Mouse (Mus musculus) layer of hippocampus, adult 18-20 months (tissue): Measurements from ENCODE around the gene Baiap3. TPM values are rescaled to one million over a fixed set of nuclear protein-coding genes. Genes with fewer than 3 reads are reported as not detected.
A peak's percentile ranks its signal among the peaks of the same experiment; 100 is the strongest.
"Not testable (repeated sequence)": the region's sequence is repeated elsewhere in the genome, so short reads cannot be mapped to it uniquely, and the experiment has no call there.

Experiments used
- DNase-seq, 2 experiments: peaks; one replicate each; pipeline ENCODE4 v3.0.0; 2022; ENCODE audit warnings: low spot score in 2 of 2
- total RNA-seq, 2 experiments: library from RNA; stranded (reverse); gene quantifications; 2 replicates each; pipeline ENCODE4 v1.2.3; 2021

The Baiap3 gene
- total RNA-seq, 2 experiments from 2014 or later, result 5.8 to 7.8 TPM

DNA sequence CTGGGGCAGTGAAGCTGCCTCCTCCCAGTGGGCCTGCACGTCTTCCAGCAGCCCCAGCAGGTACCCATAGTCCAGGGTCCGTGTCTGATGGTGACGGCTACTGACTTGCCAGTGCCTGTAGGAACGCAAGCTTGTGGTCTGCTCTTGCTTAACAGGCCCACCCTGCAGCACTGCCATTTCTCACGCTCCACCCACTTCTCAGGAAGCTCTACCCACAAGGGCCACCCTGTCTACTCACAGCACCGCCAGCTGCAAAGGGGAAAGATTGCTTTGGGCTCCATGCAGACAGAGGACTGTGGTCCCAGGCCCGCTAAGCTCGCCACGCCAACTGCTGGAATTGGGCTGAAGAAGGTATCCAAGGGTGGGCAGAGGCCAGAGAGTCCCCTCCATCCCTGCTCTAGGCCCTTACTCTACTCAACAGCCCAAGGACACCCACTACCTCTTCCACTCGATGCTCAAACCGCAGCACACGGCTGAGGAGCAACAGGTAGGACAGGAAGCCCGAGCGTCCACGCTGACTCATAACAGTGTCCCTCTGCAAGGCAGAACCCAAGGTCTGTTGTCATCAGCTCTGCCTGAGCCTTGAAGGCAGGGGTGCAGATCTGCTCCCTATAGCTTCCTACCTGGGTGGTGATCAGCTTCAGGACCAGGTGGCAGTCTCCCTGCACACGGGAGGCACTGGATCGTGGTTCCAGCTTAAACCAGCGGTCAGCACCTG, 8.0 kb downstream of the Baiap3 start:
- no peak for DNase-seq

DNA sequence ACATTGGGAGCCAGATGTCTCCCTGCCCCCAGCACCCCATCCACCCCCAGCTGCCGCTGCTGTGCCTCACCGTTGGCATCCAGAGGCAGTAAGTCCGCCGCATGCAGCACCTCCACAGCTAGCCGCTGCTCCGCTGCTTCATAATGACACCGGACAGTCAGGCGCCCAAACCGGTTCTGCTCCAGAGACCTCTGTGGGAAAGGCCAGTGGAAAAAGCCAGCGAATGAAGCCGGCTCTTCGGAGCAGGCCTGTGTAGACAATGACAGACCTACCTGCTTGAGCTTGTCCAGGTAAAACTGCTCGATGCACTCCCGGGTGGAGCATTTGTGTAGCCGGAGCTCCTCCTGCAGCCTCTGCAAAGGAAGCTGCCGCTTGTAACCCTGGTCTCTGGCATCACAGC, 11.9 kb downstream of the Baiap3 start:
- DNase-seq, result no peak

DNA sequence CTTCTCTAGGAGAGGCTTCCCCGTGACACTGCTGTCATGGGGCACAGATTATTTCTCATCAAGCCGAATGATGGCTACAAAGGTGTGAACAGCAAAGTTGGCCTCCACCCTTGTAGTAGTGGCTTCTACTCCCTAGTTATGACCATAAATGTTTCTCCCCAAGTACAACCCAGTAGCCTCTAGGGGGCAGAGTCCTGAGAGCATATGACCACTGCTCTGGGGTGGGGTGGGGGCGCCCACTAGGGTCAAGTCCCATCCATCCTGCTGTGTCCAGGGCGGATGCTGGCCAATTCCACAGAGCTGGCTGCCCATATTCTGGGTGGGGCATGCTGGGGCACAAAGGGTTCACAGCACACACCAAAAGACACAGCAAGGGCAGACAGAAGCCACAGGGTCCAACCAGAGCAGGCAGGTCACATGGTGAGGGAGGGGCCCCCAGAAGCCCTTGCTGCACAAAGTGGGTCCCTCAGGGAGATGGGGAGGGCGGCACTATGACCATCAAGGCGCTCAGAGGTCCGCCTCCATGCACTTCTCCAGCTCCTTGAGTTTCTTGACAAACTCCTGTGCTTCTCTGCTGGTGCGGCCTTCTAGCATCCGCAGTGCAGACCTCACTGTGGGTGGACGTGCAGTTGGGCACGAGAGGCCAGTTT, 12.9 kb downstream of the Baiap3 start:
- DNase-seq, result no peak

DNA sequence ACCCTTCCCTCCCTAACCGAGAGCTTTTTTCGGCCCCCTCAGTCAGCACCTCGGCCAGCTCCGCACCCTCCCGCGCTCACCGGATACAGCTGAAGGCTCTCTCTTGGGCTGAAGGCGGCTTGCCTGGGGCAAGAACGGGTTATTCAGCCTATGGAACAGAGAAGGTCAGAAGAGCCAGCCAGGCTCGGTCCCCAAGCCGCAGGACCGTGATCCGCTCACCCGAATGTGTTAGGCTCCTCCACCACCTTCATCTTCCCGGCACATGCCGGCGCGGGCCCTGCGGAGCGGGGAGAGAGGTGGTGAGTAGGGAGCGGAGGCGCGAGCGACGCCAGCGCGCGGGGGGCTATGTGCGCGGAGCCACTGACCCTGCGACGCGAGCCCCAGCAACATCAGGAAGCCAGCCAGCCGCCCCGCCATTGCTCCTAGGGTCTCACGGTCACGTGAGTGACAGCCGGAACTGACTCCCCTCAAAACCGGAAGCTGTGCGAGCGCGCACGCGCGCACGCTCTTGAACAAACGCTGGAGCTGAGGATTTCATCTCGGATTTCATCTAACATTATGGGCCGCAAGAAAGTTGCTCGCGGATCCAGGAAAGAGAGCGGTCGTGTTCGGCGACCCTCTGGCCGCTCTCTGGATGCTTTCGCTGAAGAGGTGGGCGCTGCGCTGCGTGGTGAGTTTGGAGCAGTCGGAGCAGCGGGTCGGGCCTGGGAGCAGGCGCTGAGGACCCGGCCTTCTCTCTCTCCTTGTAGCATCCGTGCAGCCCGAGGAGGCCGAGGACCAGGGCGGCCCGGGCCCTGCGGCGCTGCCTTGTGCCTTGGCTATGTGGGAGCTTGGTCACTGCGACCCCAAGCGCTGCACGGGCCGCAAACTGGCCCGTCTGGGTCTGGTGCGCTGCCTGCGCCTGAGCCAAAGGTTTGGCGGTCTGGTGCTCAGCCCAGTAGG, 16.2 kb downstream of the Baiap3 start, which contains the start of the genes Gnptg and Tsr3:
Gene Gnptg, minus strand, starts transcription at position 430 of the 942 bp plus-strand sequence.
Gene Tsr3, plus strand, starts transcription at position 476 of the 942 bp plus-strand sequence.
- peak; percentile 77 to 88 for DNase-seq

DNA sequence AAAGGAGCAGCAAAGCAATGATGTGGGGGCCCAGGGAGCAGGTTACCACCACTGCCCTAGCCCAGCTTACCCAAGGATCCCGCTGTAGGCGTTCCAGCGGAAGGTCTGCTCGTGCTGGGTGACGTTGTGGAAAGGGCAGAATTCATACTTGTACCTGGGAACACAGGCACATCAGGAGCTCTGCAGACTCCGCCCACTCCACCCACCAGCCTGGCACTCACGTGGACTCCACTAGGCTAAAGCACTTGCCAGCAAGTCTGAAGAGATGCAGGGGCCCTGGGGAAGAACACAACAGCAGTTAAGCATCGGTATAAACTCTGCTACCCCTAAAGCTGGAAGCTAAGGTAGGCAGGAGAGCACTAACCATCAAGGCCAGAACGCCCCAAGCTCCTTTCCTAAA, 20.5 kb downstream of the Baiap3 start:
- no peak for DNase-seq

DNA sequence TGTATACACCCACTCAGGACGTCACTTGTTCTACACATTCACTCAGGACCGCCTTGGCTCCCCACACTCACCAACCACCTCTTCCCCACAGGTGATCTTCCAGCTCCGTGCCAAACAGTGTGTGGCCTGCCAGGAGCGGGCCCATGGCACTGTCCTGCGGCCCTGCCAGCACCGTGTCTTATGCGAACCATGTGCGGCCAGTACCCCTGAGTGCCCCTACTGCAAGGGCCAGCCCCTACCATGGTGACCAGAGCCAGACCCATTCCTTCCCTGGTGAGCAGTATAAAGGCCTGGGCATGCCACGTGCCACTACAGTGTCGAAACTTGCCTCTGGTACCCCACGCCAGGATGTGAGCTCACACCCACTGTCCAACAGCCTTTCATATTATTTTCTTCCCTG, 24.5 kb downstream of the Baiap3 start:
- not testable (repeated sequence) for DNase-seq

DNA sequence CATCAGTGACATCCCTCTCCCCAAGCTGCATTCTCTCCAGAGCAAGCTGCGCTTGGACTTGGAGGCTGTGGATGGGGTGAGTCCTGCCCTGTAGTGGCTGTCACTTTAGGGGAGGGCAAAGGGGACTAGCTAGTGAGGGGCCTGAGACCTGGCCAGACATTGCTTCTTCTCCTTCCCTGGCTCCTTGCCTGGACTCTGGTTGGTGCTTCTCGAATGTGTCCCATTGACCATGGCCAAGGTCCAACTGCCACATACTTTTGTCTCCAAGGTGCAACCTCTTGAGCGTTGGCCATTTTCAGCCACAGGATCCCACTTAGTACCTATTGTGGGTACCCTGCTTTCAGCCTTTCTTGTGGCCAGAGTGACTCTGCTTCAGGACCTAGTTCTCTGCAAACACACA, 25.5 kb downstream of the Baiap3 start:
- DNase-seq, result no peak

DNA sequence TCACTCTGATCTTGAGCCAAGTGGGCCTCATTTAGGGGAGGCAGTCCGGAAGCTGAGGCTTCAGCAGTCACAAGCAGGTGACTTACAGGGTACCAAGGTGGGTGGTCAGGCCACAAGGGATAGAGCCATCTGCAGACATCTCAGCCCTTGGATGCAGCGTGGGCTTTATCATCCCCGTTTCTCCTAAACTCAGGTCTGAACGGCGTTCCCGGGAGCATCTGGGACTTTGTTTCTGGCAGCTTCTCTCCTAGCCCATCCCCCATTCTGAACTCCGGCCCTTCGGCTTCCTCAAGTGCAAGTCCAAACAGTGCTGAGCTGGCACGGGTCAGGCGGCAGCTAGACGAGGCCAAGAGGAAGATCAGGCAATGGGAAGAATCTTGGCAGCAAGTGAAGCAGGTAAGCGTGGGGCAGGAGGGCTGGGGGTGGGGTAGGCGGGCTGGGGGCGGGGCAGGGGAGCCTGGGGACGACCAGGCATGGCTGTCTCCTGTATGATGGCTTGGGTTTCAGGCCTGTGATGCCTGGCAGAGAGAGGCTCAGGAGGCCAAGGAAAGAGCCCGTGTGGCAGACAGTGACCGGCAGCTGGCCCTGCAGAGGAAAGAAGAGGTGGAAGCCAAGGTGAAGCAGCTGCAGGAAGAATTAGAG, 26.0 kb downstream of the Baiap3 start:
- not testable (repeated sequence) for DNase-seq

DNA sequence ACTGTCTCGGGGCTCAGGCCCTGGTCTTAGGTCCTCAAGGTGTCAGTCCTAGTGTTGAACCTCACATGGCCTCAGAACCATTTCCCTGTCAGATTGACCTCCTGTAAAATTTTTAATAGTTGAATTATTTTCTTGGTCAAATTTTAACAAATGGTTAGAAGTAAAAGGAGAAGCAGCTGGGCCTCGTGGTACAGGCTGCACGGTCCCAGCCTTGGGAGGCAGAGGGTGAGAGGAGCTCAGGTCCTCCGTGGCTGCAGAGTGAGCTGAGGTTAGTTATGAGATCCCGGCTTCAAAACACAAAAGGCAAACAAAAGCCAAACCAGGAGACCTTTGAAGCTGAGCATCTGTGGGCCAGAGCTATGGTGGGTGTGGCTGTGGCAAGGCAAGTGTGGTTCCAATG, 28.2 kb downstream of the Baiap3 start:
- DNase-seq, result no peak

DNA sequence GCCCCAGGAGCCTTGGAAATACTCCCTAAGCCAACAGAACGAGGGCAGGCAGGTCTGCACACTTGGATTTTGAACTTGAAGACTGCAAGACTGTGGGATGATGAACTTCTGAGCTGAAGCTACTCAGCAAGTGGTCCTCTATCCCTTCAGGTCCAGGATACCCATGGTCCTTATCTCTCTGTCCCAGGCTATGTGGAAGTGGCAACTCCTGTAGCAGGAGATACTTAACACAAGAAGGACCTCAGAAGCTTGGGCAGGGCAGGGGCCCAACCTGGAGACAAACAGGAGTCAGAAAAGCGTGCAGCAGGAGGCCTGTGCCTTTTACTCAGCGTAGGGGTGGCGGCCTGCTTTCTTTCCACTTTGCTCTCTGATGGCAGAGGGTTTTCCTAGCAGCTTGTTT, 30.5 kb downstream of the Baiap3 start:
- DNase-seq, result no peak

DNA sequence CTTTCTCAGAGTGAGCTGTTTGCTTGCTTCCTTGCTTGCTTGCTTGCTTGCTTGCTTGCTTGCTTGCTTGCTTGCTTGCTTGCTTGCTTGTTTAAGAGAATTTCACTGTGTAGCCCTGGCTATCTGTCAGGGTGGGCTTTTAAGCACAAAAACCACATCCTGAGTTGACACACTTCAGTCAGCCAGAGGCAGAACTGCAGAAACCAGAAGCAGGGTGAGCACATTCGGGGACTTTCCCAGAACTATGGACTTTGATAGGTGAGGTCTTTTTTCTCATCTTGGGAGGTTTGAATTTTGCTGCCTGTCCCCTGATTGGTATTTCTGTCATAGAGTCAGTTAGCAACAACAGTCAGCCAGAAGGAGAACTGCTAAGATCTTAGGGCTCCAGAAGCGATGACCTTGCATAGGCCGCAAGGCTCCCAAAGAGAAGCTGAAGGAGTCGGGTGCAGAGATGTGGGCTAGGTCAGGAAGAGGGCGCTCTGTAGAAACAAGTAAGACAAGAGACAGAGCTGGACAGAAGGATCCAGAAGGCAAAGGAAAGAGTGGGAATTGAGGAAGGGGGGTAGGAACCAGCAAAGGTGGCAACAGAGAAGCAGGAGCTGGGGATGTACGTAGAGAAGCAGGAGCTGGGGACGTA, 31.5 kb downstream of the Baiap3 start:
- no peak for DNase-seq

DNA sequence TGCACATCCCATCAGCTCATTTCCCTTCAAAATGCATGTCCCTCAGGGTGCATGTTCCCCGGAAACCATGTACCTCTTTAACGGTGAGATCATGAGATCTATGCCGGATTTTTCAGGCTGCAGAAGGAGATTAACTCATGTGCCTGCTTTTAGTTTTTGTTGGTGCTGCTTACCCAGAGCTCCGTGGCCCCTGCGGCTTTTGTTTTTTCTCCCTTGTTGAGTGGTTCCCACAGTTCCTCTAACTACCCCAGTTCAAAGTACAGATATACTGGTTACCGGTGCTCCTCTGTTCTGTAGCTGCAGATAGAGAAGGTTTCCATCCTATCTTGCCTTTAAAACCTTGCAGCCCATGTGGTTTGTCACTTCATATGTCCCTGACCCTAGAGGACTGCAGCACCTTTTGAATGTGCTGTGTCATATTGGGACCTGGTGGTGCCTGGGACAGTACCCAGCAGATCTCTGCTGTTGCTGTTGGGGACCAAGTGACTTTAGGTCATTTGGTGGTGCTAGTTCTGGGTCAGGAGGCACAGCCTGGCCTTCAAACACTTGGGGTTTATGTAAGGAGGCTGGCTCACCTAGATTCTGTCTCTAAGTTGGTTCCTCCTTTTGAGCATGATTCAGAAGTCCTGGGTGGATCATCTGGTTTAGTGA, 33.1 kb downstream of the Baiap3 start:
- no peak for DNase-seq

DNA sequence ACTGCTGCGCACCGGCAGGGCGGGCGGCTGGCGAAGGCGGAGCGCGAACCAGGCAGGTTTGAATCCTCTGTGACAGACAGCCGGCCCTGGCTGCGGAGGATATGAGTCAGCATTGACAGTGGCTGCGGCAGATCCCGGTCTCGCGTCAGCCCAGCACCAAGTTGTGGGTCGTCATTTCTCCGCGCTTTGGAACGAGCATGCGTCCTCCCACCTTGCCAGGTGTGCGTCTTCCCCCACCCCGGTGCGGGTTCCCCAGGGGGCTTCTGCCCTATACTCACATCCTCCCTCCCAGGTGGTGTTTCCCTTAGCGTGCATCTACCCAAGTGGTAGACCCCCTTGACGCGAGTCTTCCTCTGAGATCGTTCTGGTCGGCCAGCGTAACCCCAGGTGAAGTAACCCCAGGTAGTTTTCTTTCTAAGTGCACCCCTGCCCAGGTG, 33.6 kb downstream of the Baiap3 start:
- peak in 1 of 2 experiments; percentile 44 for DNase-seq

DNA sequence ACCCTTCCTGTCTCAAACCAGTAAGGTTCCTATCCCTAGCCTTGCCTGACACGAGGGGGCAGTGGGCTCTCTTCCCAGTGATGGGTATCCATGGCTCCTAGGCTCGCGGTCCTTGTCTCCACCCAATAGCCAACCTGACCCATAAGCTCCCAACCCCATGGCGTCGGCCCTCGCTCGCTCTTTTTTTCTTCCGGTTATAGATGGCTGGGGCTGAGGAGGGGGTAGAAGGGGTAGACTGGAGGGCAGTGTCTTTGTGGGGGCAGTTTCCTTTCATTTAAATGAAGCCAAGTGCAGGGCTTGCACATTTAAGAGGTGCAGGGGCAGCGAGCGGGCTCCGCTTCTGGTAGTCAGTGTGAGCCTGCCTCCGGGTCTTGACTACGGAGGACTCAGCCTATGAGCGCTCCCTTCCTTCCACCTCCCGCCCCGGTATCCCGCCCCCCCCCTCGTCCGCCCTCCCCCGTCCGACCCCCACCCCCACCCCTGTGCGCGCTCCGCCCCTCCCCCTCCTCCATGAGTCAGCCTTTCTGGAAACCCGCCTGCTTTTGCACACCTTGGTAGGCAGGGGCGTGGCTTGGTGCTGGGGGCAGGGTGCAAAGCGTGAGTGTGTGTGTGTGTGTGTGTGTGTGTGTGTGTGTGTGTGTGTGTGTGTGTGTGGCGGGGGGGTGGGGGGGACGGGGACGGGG, 34.2 kb downstream of the Baiap3 start:
- DNase-seq, result no peak

DNA sequence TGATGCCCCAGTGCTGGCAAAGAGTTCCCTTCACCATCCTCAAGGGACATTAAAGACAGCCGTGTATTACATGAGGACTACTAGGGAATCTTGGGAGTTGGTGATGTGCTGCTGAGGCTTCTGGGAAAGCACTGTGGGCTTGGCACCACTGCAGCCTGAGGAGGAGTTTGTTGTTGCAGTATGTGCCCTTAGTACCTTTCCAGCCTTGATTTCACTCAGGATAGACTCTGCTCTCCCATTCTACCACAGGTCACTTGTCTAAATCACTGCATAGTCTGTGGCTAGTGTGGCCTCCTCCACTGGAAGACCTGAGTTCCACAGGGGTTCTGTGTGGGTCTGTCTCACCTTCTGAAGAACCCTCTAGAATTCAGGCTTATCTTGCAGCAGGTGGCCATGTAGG, 35.4 kb downstream of the Baiap3 start:
- no peak for DNase-seq

DNA sequence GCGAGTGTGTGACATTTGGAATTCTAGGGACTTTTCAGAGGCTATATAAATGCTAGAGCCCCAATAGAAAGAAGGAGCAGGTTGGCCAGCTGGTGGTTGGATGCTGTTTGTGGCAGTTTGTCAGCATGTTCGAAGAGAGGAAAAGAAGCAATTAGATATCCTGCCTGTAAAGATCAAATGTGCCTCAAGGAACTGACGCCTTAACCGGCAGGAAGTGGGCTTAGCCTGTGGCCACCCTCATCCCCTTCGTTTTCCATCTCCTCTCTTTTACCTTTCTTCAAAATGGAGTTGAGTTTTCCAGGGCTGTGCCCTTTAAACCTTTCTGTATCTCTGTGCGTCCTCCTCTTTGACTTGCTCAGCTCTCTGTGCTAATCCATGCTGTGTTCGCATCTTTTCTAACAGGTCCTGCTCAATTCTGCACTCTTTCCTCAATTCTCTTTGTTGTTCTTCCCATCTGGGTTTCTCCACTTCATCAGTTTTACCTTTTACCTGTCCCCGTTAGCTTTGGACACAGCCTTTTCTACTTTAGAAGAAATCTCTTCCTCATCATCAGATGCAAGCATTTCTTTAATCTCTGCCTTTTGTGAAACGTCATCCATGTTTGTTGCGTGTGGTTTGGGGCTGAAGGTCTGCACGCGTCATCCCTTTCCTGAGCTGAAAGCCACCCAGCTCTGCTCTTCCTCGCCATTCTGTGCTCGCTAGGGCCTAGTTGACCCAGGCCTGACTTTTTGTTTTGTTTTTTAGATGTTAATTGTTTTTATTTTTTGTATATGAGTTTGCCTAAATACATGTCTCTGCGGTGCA, 36.5 kb downstream of the Baiap3 start:
- DNase-seq, result no peak

DNA sequence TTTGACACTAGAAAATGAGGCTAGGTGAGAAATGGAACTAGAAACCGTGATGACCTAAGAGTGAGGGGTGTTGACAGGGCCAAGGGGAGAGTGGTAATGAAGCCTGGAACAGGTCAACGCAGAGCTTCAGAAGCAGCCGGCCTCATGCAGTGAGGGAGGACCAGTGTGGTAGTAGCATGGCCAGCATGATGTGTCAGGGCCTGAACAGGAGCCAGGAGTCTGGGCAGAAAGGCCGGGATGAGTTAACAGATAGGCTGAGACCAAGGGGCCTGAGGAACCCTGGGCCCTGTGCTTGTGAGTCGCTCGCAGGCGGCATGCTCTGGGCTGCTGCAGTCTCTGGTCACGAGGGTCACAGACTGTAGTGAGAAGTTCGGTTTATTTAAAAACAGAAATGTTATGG, 37.2 kb downstream of the Baiap3 start:
- no peak for DNase-seq

DNA sequence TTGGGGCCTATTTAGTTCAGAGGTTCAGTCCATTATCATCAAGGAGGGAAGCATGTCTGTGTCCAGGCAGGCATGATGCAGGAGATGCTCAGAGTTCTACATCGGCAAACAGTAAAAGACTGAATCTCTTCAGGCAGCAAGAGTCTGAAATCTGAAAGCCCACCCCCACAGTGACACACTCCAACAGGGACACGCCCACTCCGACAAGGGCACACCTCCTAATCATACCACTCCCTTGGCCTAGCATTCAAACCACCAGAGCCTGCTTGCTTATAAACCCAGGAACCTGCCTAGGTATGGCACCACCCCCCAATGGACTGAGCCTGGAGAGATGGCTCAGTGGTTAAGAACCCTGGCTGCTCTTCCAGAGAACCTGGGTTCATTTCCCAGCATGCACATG, 40.7 kb downstream of the Baiap3 start:
- no peak for DNase-seq

DNA sequence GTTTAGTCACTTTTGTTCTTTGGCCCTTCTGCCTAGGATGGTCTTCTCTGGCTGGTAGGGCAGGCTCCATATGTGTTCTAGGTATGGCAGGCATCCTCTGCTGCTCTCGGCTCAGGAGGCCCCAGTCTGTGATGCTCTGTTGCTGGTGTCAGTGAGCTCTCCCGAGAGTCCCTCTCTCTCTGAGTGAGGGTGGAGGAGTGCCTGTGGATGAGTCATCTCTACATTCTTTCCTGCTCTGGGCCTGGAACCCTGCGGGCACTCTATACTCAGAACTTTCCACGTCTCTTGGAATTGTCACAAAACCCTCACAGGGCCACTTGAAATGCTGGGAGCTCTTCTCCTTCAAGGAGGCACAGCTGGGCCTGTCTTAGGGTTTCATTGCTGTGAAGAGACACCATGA, 44.5 kb downstream of the Baiap3 start:
- DNase-seq, result no peak
